Mouse (Mus musculus): ENCODE results near the gene Ugt3a1. TPM values are rescaled to one million over a fixed set of nuclear protein-coding genes. Genes with fewer than 3 reads are reported as not detected.

Gene Ugt3a1
- polyA plus RNA-seq, 1 experiment from 2014 or later: not detected

Other genes with a start within 250 kb of the Ugt3a1 start
- 31.8 and 32.1 TPM in 2 replicates for gene Nadk2, start 205.6 kb upstream of the Ugt3a1 start, polyA plus RNA-seq (2014; fragmentation: Nextera tagmentation; extraction: Ambion mirVana)
- gene Lmbrd2, start 136.3 kb upstream of the Ugt3a1 start, polyA plus RNA-seq (2014; fragmentation: Nextera tagmentation; extraction: Ambion mirVana): 7.0 and 7.9 TPM in 2 replicates
- 70.8 and 73.4 TPM in 2 replicates for gene Skp2, start 121.5 kb upstream of the Ugt3a1 start, polyA plus RNA-seq (2014; fragmentation: Nextera tagmentation; extraction: Ambion mirVana)
- gene Ugt3a2, start 58.7 kb downstream of the Ugt3a1 start, polyA plus RNA-seq (2014; fragmentation: Nextera tagmentation; extraction: Ambion mirVana): not detected in 2 replicates
- gene Capsl, start 159.1 kb downstream of the Ugt3a1 start, polyA plus RNA-seq (2014; fragmentation: Nextera tagmentation; extraction: Ambion mirVana): 7.9 and 8.6 TPM in 2 replicates